Mouse (Mus musculus) T-helper 17 cell (primary cell): ENCODE data around the gene Hgd.
"Not testable (repeated sequence)": the region's sequence is repeated elsewhere in the genome, so short reads cannot be mapped to it uniquely, and the experiment has no call there.

Experiments
- in situ Hi-C, 2 experiments: fragments of 300-600 bp; cut with MboI, MseI; formaldehyde crosslinking; loops; 1 replicate in 1 of 2; 2 replicates in 1 of 2; pipeline ENCODE4 v1.15.1; 2025; ENCODE audit warnings: high pct_unique_total_duplicates in 2 of 2

Hgd gene

DNA sequence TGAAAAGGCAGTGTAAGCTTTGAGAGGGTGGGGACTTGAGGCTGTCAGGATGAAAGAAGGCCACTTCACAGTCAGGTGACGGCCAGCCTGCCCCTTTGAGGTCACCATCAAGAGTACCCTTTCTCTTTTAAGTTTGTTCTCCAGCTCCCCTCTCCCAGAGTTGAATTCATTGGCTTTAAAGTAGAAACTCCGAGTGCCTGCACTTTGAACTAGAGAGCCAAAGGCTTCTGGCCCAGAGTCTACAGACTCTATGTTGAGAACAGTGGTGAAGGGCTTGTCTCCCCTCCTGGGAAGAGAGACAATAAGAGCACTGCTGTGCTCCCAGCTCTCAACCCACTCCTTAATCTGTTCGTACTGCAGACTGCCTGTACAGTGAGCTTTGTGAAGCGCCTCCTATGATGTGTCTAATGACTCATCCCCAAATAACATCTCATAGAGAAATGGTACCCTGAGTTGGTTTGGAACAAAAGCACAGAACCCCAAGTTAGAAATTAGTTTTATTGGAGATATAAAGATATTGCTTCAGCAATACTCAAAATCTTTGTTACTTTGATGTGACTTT is 46.5 kb downstream of the Hgd start:
- in situ Hi-C loops = loop anchor here in 1 of 2 experiments (10.0 kb wide), 1 partner anchor 1922 kb away; no protein-coding TSS in a partner anchor

DNA sequence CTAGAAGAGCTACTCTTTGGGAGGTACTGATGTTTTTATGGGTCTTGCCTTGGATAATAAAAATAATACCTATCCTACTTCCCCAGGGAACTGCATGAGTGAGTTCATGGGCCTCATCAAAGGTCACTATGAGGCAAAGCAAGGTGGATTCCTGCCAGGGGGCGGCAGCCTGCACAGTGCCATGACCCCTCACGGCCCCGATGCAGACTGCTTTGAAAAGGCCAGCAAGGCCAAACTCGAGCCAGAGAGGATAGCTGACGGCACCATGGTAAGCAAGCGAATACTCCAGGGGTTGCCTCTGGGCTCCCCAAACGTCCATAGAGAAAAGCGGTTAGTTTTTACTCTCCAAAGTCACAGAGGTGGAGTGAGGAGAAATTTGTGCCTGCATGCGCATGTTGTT is 48.4 kb downstream of the Hgd start:
- in situ Hi-C loops = loop anchor here in 1 of 2 experiments (10.0 kb wide), 1 partner anchor 1924 kb away; no protein-coding TSS in a partner anchor

DNA sequence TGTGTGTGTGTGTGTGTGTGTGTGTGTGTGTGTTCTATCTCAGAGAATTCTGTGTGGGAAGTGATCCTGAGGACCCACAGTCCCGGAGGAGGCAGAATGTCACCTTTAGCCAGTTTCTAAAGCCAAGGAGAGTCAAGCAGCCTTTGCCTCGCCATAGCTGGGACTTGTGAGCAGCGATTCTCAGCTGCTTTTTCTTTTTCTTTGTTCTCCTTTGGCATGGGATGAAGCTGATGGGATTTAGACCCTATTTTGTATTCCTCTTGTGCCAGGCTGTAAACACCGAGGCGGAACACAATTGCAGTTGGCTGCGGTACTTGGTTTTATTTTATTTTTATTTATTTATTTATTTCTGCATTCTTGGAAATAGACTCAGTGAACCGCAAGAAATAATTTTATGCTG is 49.1 kb downstream of the Hgd start:
- in situ Hi-C loops = loop anchor here in 1 of 2 experiments (10.0 kb wide), 1 partner anchor 1924 kb away; no protein-coding TSS in a partner anchor

- in situ Hi-C loops = no loop called here
Measured at GRCm38 (mm10) chr16:37634578-37634977, 54.6 kb downstream of the Hgd start.

DNA sequence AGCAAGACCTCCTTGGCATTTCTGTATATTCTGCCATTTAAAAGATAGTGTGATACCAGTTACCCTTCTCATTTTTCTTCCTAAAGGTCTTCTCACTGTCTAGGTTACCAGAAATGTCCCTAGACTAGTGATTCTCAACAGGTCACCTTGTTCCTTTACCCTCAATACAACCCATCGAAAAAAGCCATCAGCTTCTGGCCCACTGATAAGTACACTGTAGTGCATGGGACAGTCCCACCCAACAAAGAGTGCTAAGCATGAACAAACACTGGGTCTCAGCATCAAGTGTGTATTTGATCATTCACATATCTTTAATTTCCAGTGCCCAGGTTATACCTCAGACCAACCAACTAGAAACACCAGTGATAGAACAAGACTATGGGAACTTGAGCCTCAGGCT is 55.1 kb downstream of the Hgd start:
- in situ Hi-C loops = no loop called here

DNA sequence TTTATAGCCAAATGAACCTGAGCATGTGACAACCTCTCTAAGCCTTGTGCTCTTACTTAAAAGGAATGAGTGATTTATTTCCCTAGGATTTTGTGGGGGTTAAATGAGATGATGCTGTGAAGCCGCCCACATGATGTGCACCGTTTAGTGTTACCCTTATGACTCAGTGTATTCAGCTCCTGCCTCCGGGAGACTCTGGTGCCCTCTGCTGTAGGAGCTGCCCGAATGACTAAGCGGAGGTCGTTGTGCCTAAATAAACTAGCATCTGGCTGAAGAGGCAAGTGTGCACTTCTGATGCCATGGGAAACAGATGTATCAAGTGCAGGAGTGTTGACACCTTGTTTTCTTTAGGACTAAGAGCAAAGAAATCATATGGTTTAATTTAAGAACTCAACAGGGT is 56.2 kb downstream of the Hgd start:
- in situ Hi-C loops = no loop called here

DNA sequence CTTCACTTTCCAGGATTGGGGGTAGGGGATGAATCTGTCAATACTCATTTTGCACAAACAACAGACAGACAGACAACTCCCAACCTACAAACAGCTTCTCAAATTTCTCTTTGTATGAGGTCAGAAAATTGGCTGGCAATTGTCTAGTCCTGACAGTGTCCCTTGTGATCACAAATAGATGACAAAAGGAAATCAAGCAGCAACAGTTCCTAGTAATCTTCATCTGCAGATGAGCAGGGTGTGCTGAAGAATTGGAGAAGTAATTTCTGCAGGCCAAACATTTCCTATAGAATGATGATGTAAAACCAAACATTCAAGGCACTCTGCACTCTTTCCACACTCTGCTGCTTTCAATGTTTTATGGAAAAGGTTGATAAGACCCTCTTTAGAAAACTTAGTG is 57.8 kb downstream of the Hgd start:
- in situ Hi-C loops = no loop called here

DNA sequence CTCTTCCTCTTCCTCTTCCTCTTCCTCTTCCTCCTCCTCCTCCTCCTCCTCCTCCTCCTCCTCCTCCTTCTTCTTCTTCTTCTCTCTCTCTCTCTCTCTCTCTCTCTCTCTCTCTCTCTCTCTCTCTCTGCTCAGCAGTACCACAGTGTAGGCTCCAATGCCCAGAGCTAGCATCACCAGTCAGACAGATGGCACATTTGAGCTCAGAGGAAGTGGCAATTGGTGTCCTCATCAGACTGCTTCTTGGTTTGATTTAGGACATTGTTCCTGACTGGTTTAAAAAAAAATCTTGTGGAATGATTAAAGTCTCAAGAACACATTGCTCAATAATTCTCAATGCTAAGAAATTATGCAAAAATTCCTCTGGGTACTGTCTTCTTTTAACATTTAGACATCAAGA is 60.6 kb downstream of the Hgd start:
- in situ Hi-C loops = not testable (repeated sequence)

GRCm38 (mm10) chr16:37644486-37644885 is 64.5 kb downstream of the Hgd start:
- in situ Hi-C loops = no loop called here

DNA sequence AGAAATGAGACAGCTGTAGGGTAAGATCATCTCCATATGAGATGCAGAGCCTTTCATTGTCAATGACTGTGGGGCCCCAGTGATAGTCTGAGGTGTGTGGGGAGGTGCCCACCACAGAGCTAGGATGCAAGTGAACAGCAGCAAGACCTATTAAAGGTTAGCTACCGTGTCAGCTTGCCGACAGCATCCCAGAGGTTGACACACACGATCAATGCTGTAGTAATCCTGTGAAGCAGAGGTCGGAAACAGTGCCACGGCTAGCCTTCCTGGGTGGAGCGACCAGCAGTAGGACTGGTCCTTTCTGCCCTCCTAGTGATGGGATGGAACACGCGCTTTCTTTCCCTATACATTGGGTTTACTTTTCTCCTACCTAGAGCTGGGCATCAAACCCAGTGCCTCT is 65.3 kb downstream of the Hgd start:
- in situ Hi-C loops = loop anchor here in 1 of 2 experiments (5.0 kb wide), 1 partner anchor 37 kb away; no protein-coding TSS in a partner anchor

GRCm38 (mm10) chr16:37645799-37646198 is 65.8 kb downstream of the Hgd start:
- in situ Hi-C loops = loop anchor here in 1 of 2 experiments (5.0 kb wide), 1 partner anchor 37 kb away; no protein-coding TSS in a partner anchor

DNA sequence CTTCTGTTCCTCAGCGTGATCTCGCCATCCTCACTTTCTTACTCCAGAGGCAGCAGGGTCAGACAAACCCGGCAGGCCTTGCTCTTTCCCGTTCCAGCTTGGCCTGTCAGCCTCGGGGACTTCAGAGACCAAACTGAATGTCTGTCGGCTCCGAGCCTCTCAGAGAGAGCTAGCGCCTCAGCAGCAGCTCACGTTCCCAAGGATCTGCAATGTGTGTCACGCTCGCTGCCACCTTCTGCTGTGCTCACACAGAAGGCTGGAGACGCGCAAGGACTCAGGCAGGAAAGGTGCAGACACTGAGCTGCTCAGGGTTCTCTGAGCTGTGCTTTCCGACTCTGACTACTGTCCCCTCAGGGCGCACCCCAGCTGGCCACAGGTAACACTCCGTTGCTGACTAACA is 67.1 kb downstream of the Hgd start:
- in situ Hi-C loops = loop anchor here in 1 of 2 experiments (5.0 kb wide), 1 partner anchor 35 kb away; no protein-coding TSS in a partner anchor

DNA sequence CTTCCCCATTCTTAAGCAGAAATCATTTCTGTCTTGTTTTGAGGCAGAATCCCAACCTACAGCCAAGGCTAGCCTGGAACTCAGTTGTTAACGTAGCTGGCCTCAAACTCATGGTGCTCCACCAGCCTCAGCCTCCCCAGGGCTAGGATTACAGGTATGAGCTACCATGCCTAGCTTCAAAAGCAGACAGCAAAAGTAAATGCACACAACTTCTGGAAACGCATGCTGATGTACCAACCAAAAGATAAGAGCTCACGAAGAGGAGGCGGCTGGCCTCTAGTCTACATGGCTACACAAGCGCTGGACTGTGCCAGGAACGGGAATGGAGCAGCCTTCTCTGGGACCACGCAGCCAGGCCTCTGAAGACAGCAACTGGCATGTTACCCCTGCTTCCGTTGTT is 68.0 kb downstream of the Hgd start:
- in situ Hi-C loops = loop anchor here in 1 of 2 experiments (5.0 kb wide), 1 partner anchor 34 kb away; no protein-coding TSS in a partner anchor

- in situ Hi-C loops = loop anchor here in 1 of 2 experiments (5.0 kb wide), 1 partner anchor 33 kb away; no protein-coding TSS in a partner anchor
Measured at GRCm38 (mm10) chr16:37649068-37649467, 69.1 kb downstream of the Hgd start.

DNA sequence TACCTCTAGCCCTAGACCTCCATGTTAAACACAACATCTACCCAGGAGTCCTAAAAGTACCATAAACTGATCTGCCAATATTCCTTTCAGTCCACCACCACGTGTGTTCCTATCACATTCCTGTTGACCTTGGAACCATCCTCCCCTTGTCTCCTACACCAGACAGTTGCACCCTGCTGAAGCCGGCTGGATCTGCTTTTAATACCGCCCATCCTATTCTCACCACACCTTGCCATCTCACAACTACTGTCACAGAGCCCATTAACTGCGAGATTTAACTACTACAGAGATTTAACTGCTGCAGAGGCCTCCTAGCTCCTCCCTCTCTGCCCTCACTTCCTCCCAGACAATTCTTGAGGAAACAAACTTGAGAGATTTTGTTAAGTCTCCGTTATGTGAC is 71.5 kb downstream of the Hgd start:
- in situ Hi-C loops = loop anchor here in 1 of 2 experiments (10.0 kb wide), 1 partner anchor 913 kb away; no protein-coding TSS in a partner anchor

- in situ Hi-C loops = loop anchor here in 1 of 2 experiments (10.0 kb wide), 1 partner anchor 912 kb away; no protein-coding TSS in a partner anchor
Measured at GRCm38 (mm10) chr16:37652654-37653053, 72.7 kb downstream of the Hgd start.

DNA sequence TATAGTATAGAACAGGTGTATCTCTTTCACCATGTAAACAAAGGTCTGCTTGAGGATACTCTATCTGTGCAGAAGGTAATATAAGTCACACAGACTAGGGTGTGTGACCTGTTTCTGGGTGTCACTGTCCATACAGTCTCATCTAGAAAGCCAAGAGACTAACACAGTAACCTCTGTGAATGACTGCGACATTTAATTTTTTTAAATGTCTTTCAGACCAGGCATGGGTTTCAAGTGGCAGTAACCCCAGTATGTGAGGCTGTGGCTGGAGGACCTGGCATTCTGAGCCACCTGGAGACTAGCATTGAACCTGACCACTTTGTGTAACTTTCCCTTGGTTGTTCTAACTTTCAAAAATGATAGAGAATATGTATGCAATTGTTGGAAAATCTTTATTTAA is 73.1 kb downstream of the Hgd start:
- in situ Hi-C loops = loop anchor here in 1 of 2 experiments (10.0 kb wide), 1 partner anchor 912 kb away; no protein-coding TSS in a partner anchor

DNA sequence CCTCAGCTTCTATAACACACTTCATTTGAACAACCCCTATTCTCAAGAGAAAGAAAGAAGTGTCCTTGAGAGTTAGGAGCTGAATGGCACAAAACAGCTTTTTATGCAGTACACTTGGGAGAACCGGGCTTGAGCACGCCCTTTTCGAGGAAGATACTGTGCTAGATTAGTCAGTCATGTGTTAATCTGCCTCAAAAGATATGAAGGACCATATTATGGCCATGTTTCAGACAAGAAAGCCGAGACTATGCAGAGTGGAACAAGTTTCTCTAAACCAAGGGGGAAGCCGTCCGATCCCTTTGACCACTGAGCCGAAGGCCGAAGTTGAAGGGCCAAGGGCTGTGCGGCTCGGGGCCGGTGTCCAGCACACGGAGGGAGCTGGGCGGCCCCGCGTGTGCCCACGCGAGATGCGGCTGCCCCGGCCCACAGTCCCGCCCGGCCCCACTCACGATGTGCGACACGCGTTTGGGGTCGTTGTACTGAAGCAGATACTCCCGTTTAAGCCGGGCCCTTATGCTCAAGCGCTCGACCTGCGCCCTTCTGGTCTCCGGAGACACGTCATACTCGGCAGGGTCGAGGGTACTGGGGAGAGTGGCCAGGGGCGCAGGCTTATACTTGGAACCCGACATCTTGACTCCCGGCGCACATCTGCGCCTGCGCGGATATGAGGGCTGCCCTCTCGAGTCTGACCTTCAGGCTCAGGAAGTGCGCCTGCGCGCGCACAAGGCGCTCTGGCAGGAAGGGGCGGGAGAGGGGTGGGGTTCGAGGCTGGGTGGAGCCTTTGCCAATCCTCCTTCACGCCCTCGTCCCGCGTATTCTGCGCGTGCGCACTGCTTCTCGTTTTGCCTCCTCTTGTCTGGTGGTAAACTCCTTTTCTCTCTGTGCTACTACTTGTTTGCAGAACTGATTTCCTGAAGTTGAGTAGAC is 74.0 kb downstream of the Hgd start, which contains the start of gene Ndufb4:
TSS of gene Ndufb4 (minus strand) at position 723 of the 927 bp plus-strand sequence.
- in situ Hi-C loops = loop anchor here in 1 of 2 experiments (10.0 kb wide), 1 partner anchor 911 kb away; no protein-coding TSS in a partner anchor

GRCm38 (mm10) chr16:37654831-37655455 is 75.0 kb downstream of the Hgd start:
- in situ Hi-C loops = loop anchor here in 1 of 2 experiments (10.0 kb wide), 1 partner anchor 910 kb away; no protein-coding TSS in a partner anchor

- in situ Hi-C loops = loop anchor here in 1 of 2 experiments (10.0 kb wide), 1 partner anchor 909 kb away; no protein-coding TSS in a partner anchor
Measured at GRCm38 (mm10) chr16:37655756-37656347, 75.9 kb downstream of the Hgd start.

- in situ Hi-C loops = loop anchor here in 1 of 2 experiments (10.0 kb wide), 1 partner anchor 908 kb away; no protein-coding TSS in a partner anchor
Measured at GRCm38 (mm10) chr16:37656796-37657195, 76.8 kb downstream of the Hgd start.
